Mouse (Mus musculus) spleen, adult 2 months (tissue): ENCODE results near the gene Sema3a.

Experiments
- CTCF ChIP-seq: fragments of 200-500 bp; IDR thresholded peaks from 2 replicates; pipeline ENCODE4 v1.5.1; 2011; ENCODE audit warnings: mild to moderate bottlenecking, inconsistent platforms; ENCODE audit not compliant: insufficient read depth, insufficient read length, insufficient replicate concordance; ENCODE audit errors: extremely low read depth
- POLR2A ChIP-seq: fragments of 200-500 bp; IDR thresholded peaks from 2 replicates; pipeline ENCODE4 v1.6.1; 2011; ENCODE audit warnings: low read depth, low read length, inconsistent platforms

- TF ChIP-seq CTCF (no peak), POLR2A (no peak)
Measured at GRCm38 (mm10) chr5:13263087-13263486, 137.9 kb downstream of the Sema3a start.
